Mouse (Mus musculus) fibroblast of lung, adult 2 months (primary cell): ENCODE data around the gene Fbxw5.
A peak's percentile ranks its signal among the peaks of the same experiment; 100 is the strongest.

Experiments
- DNase-seq: peaks from one replicate; pipeline ENCODE4 v3.0.0-alpha.2; 2011; ENCODE audit warnings: low read depth

Gene Fbxw5

GRCm38 (mm10) chr2:25477967-25478675 lies 22.4 kb upstream of the Fbxw5 start:
- no peak for DNase-seq

- no peak for DNase-seq
These were observed 20.8 kb upstream of the Fbxw5 start for GRCm38 (mm10) chr2:25479551-25480311.

GRCm38 (mm10) chr2:25480541-25480940 lies 20.0 kb upstream of the Fbxw5 start:
- DNase-seq, result no peak

- no peak for DNase-seq
These were observed 17.6 kb upstream of the Fbxw5 start for GRCm38 (mm10) chr2:25482969-25483368.

- DNase-seq, result no peak
These were observed 15.5 kb upstream of the Fbxw5 start for GRCm38 (mm10) chr2:25484901-25485647.

GRCm38 (mm10) chr2:25487965-25488670 lies 12.4 kb upstream of the Fbxw5 start:
- no peak for DNase-seq

GRCm38 (mm10) chr2:25488671-25489068 lies 11.9 kb upstream of the Fbxw5 start:
- no peak for DNase-seq

GRCm38 (mm10) chr2:25492988-25493387 lies 7.6 kb upstream of the Fbxw5 start:
- DNase-seq, result no peak

GRCm38 (mm10) chr2:25493476-25493961 lies 7.0 kb upstream of the Fbxw5 start, which contains the start of gene Lcn12:
Lcn12 (minus strand) TSS chr2:25493911.
- no peak for DNase-seq

- DNase-seq, result peak; percentile 31
These were observed 4.1 kb upstream of the Fbxw5 start for GRCm38 (mm10) chr2:25496462-25496861.

GRCm38 (mm10) chr2:25497846-25498575 lies 2.5 kb upstream of the Fbxw5 start:
- no peak for DNase-seq

- no peak for DNase-seq
These were observed 1.7 kb upstream of the Fbxw5 start for GRCm38 (mm10) chr2:25498622-25499478.

GRCm38 (mm10) chr2:25500071-25500575 lies 427 bp upstream of the Fbxw5 start:
- DNase-seq, result no peak

- no peak for DNase-seq
These were observed 1.3 kb downstream of the Fbxw5 start, which contains the start of gene C8g for GRCm38 (mm10) chr2:25501593-25502486. C8g (minus strand) TSS chr2:25501719.

- no peak for DNase-seq
These were observed 2.2 kb downstream of the Fbxw5 start for GRCm38 (mm10) chr2:25502726-25503125.

GRCm38 (mm10) chr2:25504538-25504937 lies 4.0 kb downstream of the Fbxw5 start:
- DNase-seq, result no peak

GRCm38 (mm10) chr2:25505000-25505399 lies 4.5 kb downstream of the Fbxw5 start:
- no peak for DNase-seq

- no peak for DNase-seq
These were observed 5.3 kb downstream of the Fbxw5 start for GRCm38 (mm10) chr2:25505860-25506259.

GRCm38 (mm10) chr2:25506964-25507363 lies 6.4 kb downstream of the Fbxw5 start:
- no peak for DNase-seq
